Mouse (Mus musculus) brain, adult 2 months (tissue): ENCODE results near the gene Tm9sf4.

Experiments
- DNase-seq: peaks from one replicate; pipeline ENCODE4 v3.0.0; 2011; ENCODE audit warnings: low read depth, low spot score

Tm9sf4 gene

GRCm38 (mm10) chr2:153160844-153161683, at the start of gene Tm9sf4:
Gene Tm9sf4 (plus strand): TSS chr2:153161303.
- peak; percentile 95 for DNase-seq

- DNase-seq: peak; percentile 12
These were observed 45.4 kb upstream of the Tm9sf4 start for GRCm38 (mm10) chr2:153115679-153116081.

- DNase-seq: peak; percentile 43
These were observed 44.0 kb upstream of the Tm9sf4 start for GRCm38 (mm10) chr2:153117051-153117486.

- no peak for DNase-seq
These were observed 41.6 kb upstream of the Tm9sf4 start for GRCm38 (mm10) chr2:153119488-153119887.

- no peak for DNase-seq
These were observed 41.0 kb upstream of the Tm9sf4 start for GRCm38 (mm10) chr2:153120126-153120525.

- no peak for DNase-seq
These were observed 39.1 kb upstream of the Tm9sf4 start for GRCm38 (mm10) chr2:153121821-153122615.

GRCm38 (mm10) chr2:153122701-153123100, 38.4 kb upstream of the Tm9sf4 start:
- peak; percentile 27 for DNase-seq

- no peak for DNase-seq
These were observed 35.2 kb upstream of the Tm9sf4 start for GRCm38 (mm10) chr2:153125875-153126274.

GRCm38 (mm10) chr2:153131019-153131418, 30.1 kb upstream of the Tm9sf4 start:
- no peak for DNase-seq

GRCm38 (mm10) chr2:153134237-153134636, 26.9 kb upstream of the Tm9sf4 start:
- DNase-seq: no peak

GRCm38 (mm10) chr2:153136211-153136610, 24.9 kb upstream of the Tm9sf4 start:
- no peak for DNase-seq

- no peak for DNase-seq
These were observed 21.9 kb upstream of the Tm9sf4 start for GRCm38 (mm10) chr2:153139158-153139557.

GRCm38 (mm10) chr2:153139996-153140613, 21.0 kb upstream of the Tm9sf4 start:
- DNase-seq: peak; percentile 36

- DNase-seq: peak; percentile 69
These were observed 18.4 kb upstream of the Tm9sf4 start for GRCm38 (mm10) chr2:153142620-153143199.

- DNase-seq: no peak
These were observed 15.8 kb upstream of the Tm9sf4 start for GRCm38 (mm10) chr2:153145346-153145745.

GRCm38 (mm10) chr2:153147236-153147635, 13.9 kb upstream of the Tm9sf4 start:
- DNase-seq: no peak

GRCm38 (mm10) chr2:153147715-153148114, 13.4 kb upstream of the Tm9sf4 start:
- DNase-seq: peak; percentile 77

- DNase-seq: no peak
These were observed 11.4 kb upstream of the Tm9sf4 start for GRCm38 (mm10) chr2:153149742-153150141.

- peak; percentile 69 for DNase-seq
These were observed 10.1 kb upstream of the Tm9sf4 start for GRCm38 (mm10) chr2:153151026-153151425.

- DNase-seq: peak; percentile 70
These were observed 9.0 kb upstream of the Tm9sf4 start for GRCm38 (mm10) chr2:153151926-153152665.

GRCm38 (mm10) chr2:153153033-153153450, 8.1 kb upstream of the Tm9sf4 start:
- peak; percentile 84 for DNase-seq
